Mouse (Mus musculus): ENCODE results near the gene Qrich2.

DNA sequence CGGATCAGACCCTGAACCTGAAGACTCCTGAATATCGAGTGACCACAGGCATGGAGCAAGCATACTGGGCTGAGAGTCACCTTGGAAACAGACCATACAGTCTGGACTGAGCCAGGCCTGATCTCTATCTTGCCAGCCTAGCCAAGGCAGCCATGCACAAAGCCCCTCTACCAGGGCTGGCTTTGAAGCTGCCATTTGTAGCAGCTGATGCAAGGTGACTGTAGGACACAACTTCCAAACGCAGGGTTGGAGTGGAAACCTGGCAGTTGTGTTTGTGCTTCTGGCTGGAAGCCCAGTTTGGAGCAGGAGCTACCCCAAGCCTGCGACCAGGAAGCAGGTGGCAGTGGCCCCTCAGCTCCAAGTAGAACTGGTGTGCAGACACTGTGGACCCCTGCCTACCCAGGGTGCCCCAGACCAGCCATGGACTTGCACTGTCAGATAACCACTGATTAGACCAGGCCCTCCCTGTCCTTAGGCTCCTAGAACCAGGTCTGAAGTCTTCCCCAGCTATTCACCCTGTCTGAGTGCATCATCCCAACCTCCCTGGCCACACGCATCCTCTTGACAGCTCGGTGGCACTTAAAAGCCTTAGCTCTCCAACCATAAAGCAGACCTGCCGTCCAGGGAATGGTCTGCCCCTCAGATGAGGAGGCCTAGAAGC is 25.5 kb downstream of the Qrich2 start:
- TF ChIP-seq POLR2A (IDR thresholded peaks at IDR 0.05; ENCODE audit: insufficient read depth, low read depth, low read length) (no peak), CTCF (IDR thresholded peaks at IDR 0.05; ENCODE audit: insufficient read depth, low read depth, low read length) (no peak)

Measured in olfactory bulb, adult 2 months (tissue).